Mouse (Mus musculus) brain, embryonic 18.5 days (tissue): Measurements from ENCODE around the gene Hspb1.

Source experiments
- DNase-seq: peaks from one replicate; pipeline ENCODE4 v3.0.0-alpha.2; 2012; ENCODE audit warnings: low read depth, low spot score

Gene Hspb1

DNA sequence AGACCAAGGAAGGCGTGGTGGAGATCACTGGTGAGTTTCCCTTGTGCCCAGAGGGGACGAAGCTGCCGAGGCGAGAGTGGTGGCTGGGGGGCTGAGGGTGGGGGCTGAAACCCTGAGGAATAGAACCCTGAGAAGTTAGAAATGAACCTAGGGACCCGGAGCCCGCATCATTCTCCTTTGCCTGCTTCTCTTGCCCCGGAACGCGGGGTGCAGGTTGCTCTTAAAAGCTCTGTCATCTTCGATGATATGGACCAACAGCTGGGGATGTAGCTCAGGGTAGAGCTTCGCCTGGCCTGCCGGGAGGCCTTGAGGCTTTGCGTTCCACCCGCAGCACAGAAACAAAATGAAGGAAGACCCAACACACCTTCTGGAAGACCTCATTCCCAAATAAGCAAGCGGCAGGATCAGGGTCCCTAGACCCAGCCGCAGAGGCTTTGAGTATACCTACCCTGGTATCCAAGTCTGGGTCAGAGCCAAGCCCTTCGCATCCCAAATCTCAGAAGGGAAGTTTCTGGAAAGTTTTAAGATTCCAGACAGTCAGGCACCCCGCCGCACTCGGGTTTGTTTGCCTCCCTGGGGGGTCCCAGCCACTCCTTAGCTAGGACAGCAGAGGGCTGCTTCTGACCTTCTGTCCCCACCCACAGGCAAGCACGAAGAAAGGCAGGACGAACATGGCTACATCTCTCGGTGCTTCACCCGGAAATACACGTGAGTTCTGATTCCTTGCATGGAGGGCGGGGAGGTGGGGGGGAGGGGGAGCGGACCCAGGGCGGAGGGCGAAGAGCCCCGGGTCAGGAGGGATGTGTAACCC lies 891 bp downstream of the Hspb1 start:
- DNase-seq: no peak

DNA sequence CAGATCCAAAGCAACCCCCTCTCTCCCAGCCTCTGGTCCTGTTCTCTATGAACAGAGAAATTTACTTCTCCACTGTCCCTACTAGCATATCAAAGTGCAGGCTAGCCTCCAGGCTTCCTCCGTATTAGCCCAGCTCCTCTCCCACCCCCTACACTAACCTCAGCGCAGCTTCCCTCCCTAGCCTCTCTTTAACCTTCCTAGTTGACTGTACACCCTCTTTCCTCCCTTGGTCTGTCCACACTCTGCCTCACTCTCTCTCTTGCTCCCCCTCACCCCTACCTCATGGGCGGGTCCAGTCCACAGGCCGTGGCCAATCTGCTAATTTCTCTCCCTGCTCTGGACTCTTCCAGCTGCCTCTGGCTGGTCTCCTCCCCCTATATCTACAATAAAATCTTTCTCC lies 2.6 kb downstream of the Hspb1 start:
- no peak for DNase-seq

DNA sequence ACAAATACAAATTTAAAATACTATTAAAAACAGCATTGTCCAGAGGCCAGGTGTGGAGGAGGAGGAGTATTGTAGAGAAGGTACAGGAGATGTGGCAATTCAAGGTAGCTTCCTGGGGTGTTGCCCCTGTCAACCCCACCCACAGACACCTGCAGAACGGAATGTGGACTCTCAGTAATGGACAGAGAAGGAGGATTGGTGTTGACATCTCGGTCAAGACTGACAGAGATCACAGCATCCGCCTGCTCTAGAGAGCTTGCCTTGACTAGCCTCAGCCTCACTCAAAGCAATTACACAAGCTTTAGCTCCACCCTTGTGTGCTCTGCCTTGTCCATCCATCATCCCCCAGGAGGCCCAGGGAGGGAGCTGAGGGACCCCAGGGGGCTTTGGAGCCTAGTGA lies 3.2 kb downstream of the Hspb1 start:
- DNase-seq: no peak

DNA sequence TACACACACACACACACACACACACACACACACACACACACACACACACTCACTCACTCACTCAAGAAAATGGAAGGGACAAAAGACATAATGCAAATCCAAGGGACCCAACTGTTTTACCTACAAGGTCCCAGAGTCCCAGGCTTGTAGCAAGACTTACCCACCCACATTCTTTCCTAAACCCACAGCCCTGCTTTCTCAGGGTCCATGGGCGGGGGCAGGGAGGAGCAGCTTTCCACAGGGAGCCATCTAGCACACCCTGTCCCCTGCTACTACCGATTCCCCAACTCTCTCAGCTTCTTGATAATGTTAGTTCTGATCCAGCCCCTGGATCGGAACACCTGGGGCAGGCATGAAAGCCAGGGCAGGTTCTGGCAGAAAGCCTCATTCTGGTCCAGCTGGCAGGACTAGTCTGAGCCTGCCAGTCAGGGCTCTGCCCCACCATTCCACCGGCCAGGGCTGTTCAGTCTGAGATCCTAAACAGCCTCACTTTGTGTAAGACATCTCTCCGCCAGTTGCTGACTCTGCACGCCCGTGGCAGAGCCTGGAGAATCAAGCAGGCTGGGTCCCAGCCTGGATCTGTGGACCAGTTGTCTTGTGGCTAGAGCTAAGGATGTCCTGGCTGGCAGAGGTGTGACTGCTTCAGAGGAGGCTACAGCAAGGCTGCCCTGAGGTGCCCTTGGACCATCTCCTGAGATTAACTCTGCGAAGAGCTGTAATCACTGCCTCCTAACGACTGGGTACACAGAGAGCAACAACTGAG lies 5.1 kb downstream of the Hspb1 start:
- no peak for DNase-seq

DNA sequence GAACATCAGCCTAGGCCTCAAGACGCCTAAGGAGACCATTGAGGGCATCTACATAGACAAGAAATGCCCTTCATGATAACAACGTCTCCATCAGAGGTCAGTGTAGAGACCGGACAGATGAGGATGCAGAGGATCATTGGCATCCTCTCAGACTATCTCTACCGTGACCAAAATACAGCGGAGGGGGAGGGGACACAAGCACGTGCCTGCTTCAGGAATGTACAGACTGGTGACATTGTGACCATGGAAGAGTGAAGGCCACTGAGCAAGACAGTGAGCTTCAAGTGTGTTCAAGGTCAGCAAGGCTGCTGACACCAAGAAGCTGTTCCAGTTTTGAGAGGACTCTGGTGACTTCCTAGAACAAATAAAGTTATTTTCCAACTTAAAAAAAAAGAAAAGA lies 7.2 kb downstream of the Hspb1 start:
- DNase-seq: no peak

DNA sequence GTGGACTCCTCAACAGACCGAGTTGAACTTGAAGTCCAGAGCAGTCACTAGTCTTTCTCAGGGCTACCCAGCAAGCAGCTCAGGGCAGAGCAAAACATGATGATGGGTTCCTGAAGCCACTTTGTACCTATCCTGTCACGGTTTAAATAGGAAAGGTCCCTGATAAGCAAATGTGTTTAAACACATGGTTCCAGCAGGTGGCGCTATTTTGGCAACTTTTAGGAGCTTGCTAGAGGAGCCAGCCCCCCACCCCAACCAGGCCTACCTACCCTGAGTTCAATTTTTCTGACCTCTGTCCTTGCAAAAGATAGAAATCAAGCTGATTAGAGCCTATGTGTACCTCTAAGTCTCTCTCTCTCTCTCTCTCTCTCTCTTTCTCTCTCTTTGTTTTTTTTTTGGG lies 10.3 kb downstream of the Hspb1 start:
- DNase-seq: no peak

DNA sequence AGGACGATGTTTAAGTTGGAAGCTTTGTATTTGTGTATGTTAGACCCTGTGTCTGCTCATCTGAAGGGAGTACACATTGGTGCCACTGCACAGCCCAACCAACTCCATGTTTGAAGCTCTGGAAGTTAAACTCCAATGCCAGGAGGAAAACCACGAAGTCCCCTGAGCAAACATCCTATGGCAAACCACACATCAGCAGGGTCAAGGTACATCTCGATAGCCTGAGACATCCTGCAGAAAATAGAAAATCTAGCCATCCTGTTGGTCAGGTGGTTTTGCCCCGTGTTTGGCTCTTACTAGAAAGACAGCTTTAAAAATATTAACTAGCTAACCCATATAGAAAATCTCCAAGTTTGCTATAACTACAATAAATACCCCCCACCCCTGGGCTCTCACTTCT lies 11.3 kb downstream of the Hspb1 start:
- DNase-seq: no peak

DNA sequence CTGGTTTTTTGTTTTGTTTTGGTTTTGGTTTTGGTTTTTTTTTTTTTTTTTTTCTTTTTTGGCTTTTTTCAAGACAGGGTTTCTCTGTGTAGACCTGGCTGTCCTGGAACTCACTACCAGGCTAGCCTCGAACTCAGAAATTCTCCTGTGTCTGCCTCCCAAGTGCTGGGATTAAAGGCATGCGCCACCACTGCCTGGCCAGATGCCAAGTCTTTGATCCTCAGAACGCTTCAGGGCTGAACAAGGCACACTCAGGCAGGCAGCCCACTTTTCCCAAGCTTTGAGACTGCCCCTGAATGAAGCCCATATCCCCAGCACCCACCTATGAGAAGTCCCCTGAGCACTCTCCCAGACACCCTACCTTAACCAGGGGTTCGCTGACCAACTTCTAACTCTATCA lies 12.1 kb downstream of the Hspb1 start:
- DNase-seq: no peak

DNA sequence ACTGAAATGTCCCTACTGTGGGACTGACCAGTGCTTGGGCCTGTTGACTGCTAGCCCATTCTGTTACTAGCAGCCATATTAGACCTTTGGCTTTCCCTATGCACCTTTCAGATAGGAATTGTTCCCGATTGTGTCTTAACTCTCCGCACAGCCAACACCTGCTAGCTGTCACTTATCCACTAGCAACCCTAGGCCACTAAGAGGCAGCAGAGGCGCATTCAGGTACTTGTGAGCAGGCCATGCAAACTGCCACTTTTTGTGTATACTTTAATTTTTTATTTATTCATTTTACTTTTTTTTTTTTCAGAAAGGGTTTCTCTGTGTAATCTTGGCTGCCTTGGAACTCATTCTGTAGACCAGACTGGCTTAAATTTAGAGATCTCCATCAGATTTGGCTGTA lies 13.0 kb downstream of the Hspb1 start:
- no peak for DNase-seq

DNA sequence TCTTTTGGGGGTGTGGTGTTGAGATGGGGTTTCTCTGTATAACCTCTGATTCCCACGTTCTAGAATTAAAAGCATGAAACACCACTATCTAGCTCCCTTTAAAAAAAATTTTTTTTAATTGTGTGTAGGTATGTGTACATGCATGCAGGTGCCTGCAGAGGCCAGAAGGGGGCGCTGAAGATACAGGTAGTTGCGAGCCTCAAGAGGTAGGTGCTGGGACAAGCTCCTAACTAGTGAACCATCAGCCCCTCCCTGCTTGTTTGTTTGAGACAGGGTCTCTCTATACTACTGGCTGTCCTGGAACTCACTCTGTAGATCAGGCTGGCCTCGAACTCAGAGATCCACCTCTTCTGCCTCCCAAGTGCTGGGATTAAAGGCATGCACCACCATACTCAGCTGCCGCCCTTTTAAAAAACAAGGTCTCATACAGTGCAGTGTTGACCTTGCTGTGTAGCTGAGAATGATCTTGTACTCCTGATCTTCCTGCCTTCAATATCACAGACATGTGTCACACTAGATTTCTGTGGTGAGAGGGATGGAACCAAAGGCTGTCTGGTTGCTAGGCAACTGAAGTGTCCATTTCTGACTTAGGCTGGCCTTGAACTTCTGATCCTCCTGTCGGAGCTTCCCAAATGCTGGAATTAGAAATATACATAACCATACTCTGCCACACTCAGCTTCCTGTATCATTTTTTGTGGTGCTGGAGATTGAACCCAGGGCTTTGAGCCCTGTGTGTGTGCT lies 13.8 kb downstream of the Hspb1 start:
- no peak for DNase-seq

DNA sequence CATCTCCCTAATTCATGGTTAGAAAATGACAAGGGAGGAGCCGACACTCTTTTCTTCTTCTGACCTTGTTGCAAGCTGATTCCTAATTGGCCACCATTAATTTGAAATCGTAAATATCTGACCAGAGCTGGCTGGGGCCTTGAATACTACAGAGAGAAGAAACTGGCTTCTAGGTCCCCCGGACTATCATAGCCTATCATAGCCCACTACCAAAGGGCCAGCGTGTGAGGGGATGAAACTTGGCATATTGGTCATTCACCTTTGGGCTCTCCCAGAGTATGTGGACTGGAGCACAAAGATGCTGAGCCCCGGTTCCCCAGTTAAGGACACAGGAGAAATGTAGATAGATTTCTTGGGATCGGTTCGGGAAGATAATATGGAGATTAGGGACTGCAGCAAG lies 15.3 kb downstream of the Hspb1 start:
- DNase-seq: no peak

DNA sequence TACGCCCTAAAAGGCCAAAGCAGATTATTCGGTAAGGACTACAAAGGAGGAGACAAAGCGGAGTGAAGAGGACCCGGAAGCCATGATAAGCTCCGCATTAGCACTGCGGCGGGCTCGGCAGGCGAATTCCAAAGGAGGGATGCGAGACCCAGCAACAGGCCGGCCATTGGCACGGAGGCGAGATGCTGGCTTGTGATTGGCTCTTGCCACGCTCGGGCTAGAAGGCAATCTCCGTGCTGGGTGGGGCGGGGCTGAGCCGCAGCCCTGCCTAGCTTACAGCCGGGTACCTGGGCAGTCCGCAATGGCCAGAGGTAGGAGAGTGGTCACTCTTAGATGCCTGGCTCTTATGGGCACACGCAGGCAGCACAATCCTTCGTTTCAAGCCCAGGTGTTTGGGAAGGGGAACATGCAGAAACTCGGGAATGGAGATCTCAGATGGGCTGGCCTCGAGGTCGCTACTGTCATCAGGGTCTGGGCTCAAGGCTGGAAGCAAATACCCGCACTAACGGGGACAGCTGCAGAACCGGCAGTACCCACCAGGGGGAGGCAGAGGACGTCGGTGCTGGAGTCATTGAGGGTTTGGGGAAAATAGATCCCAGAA lies 15.9 kb downstream of the Hspb1 start:
- DNase-seq: peak; percentile 78

DNA sequence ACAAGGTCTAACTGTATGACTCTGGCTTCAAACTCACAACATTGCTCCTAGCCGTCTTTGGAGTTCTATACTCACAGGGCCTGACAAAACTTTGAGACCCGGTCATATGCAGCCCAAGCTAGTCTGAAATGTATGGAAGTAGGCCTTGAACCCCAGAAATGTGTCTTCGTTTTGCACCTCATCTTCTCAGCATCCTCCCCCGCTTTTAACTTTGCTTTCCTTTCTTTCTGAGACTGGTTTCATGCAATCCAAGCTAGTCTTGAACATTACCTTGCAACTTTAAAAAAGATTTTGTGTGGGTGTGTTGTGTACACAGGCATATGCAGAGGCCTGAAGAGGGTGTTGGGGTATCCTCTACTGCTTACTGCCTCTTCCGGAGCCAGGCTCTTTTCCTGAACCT lies 16.5 kb downstream of the Hspb1 start:
- DNase-seq: no peak

DNA sequence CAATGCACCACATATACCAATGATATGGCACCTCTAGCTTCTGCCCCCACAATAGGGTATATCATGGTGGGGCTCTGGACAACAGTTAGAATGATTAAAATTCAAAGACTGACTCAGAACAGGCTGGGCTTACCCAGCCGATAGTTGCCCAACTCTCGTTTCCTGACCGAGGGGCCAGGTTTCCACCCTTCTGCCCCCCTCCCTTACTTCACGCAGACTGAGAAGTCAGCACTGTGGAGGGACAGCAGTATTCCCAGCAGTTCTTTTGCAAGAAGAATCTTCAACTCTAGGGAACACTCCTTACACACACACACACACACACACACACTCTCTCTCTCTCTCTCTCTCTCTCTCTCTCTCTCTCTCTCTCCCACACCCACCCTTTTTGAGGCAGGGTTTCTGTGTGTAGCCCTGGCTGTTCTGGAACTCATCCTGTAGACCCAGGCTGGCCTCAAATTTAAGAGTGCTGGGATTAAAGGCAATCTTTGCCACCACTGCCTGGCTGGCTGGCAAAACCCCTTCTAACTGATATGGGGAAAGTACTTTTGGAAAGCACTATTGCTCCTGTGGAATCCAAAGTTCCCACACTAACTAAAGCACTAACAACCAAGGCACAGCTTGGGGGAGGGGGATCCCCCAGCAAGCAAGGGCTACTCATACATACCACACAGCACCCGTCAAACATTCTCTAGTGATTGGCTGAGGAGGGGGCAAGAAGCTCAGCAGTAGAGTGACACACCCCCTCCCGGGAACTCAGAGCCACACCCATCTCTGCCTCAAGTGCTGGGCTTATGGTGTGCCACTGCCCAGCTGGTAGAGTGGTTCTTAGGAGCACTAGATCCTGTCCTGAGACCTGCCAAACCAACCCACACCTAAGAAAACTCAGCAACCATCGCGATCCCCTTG lies 17.9 kb downstream of the Hspb1 start:
- DNase-seq: no peak

DNA sequence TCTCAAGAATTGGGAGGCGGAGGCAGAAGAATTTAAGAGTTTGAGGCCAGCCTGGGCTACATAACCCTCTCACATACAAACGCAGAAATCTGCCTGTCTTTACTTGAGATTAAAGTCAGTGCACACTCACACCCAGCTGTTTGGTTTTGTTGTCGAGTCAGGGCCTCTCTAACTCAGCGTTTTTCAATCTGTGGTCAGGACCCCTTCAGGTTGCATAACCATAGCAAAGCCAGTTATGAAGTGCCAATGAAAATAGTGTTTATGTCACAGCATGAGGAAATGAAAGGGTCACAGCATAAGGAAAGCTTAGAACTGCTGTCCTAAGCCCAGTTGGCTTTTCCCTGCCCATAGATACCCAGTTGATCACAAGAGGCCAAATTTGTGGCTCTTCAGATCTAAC lies 19.1 kb downstream of the Hspb1 start:
- DNase-seq: no peak

DNA sequence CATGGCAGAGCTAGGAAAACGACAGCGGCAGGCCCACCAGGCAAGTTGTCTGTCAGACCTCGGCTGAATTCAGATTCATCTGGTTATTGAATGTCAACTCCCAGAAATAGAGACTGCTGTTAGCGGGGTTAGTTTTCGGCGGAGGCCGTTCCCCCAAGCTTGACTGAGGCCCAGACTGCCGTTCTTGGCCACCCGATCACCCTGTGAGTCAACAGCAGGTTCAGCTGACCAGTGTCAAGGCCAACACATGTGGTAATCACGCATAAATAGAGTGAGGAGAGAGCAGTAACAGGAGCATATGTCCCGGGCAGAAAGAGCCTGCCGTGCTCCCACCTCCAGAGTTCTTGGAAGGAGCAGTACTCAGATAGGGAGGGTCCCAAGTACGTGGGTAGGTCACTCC lies 19.5 kb downstream of the Hspb1 start:
- DNase-seq: no peak

DNA sequence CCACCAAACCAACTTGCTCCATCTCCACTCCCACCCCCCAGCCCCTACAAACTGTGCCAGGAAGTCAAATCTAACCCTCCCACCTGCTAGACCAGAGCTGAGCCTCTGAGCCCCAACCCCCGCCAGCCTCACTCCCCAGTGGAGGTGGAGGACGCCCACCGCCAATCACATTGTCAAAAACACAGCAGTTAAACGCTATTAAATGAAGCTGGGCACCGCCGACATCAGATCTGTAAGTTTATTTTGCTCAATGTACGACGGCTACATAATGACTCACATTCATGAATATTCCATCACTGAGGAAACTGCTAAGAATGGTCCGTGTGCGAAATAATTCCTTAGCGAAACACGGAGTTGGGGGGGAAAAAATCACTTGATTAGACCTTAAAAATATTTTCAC lies 20.5 kb downstream of the Hspb1 start:
- DNase-seq: no peak

DNA sequence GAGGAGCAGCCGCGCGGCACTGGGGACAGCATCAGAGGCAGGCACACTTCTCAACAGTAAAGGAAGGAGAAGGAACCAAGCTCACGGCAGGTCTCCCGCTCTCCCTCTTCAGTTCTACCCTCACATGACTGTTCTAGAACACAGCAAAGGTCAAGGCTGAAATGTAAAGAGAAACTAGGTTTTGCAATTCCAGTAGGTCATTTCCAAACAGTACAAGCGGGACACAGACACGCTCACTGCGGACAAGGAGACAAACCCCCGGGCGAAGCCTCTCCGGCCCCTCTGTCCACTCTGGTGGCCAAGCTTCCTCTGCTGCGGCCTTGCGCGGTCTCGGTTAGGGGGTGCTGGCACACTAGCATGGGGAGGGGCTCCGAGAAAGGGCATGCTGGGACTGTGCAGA lies 21.3 kb downstream of the Hspb1 start:
- DNase-seq: no peak

DNA sequence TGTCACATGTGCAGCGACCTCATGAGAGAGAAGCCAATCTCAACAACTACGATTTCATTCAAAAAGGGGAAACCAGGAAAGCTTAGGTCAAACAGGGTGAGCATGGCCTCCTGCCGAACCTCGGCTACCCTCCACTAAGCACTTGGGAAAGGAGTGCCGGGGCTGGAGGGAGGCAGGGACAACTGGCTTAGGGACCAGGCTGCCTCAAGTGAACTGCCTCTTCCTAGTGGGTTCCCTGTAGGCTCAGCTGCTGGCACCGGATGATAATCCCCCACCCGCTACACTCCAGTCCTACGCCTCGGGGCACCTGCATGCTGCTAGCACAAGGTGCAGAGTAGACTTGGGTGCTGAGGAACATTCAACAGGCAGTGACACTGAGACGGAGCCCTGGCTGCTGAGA lies 21.9 kb downstream of the Hspb1 start:
- no peak for DNase-seq

DNA sequence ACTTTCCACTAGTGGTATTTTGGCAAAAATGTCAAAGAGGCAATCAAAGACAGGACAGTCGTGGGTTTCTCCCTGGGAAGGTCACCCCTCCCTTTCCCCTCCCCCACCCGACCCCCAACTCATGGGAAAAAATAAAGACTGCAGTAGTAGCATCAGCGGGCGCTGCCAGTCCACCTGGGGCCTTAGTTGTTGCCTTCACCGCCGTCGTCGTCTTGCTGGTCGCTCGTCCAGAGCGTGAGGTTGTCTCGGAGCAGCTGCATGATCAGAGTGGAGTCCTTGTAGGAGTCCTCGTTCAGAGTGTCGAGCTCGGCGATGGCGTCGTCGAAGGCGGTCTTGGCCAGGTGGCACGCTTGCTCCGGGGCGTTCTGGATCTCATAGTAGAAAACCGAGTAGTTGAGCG lies 23.1 kb downstream of the Hspb1 start:
- no peak for DNase-seq

DNA sequence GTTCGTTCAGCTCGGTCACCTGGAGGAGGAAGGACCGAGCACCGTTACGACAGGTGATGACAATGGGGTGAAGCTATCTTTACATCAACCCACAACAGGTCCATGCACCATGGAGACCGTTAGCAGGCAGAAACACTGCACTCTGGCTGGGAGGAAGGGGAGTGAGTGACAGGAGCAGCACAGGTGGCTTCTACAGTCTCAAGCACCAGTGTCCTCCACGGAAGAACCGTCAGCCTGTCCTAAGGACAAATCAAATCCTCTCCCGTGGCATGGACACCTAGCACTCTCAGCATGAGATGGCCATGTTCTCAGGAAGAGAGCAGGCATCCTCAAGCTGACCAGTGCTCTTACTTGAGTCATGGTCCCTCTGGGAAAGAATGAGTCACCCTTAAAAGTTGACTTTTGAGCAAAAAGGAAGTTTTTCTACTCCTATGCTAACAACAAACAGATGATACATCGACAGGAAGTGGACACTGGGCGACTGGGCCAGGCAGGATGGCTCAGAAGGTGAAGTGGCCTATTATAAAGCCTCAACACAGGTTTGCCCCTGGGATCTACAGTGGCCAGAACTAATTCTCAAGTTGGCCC lies 24.0 kb downstream of the Hspb1 start:
- DNase-seq: no peak
